Mouse (Mus musculus) ES-E14 (cell line): ENCODE measurements around the gene Pask. TPM values are rescaled to one million over a fixed set of nuclear protein-coding genes. Genes with fewer than 3 reads are reported as not detected.
A peak's percentile ranks its signal among the peaks of the same experiment; 100 is the strongest.

Source experiments
- DNase-seq: peaks from one replicate; pipeline ENCODE4 v3.0.0-alpha.2; 2013; ENCODE audit warnings: low read depth, low spot score
- H3K27ac ChIP-seq: 2 replicates; pipeline ENCODE4 v1.5.1; 2012; ENCODE audit warnings: low read depth, mild to moderate bottlenecking, low read length, moderate library complexity, mixed read lengths; ENCODE audit not compliant: poor library complexity, insufficient read depth, severe bottlenecking
- H3K36me3 ChIP-seq: 2 replicates; pipeline ENCODE4 v1.6.1; 2012; ENCODE audit warnings: mild to moderate bottlenecking, low read length, moderate library complexity, mixed read lengths; ENCODE audit not compliant: control insufficient read depth, poor library complexity, insufficient read depth, severe bottlenecking
- H3K4me1 ChIP-seq, 2 experiments: fragments of 150-350 bp in 1 of 2; sonication (generic) in 1 of 2; 2 replicates each; pipeline ENCODE4 v1.6.1; 2012; ENCODE audit warnings: low read length in 2 of 2, mild to moderate bottlenecking in 1 of 2, mixed read lengths in 1 of 2; ENCODE audit not compliant: control insufficient read depth in 2 of 2, insufficient read depth in 2 of 2, poor library complexity in 1 of 2
- H3K4me3 ChIP-seq, 2 experiments: fragments of 150-350 bp in 1 of 2; sonication (generic) in 1 of 2; 2 replicates each; pipeline ENCODE4 v1.5.1; 2012; ENCODE audit warnings: low read length in 2 of 2, low read depth in 1 of 2, mild to moderate bottlenecking in 1 of 2, mixed read lengths in 1 of 2; ENCODE audit not compliant: insufficient read depth in 1 of 2, poor library complexity in 1 of 2, severe bottlenecking in 1 of 2
- H3K9ac ChIP-seq: 2 replicates; pipeline ENCODE4 v1.6.1; 2012; ENCODE audit warnings: low read depth, mild to moderate bottlenecking, low read length, mixed read lengths; ENCODE audit not compliant: poor library complexity, insufficient read depth, severe bottlenecking
- H3K9me3 ChIP-seq: fragments of 150-350 bp; sonication (generic); 2 replicates; pipeline ENCODE4 v1.6.1; 2012; ENCODE audit warnings: low read depth, mild to moderate bottlenecking, low read length; ENCODE audit not compliant: control insufficient read depth, insufficient read depth
- CHD2 ChIP-seq: IDR thresholded peaks from 2 replicates; pipeline ENCODE4 v1.6.1; 2014; ENCODE audit warnings: mild to moderate bottlenecking, low read depth, low read length, inconsistent platforms
- HCFC1 ChIP-seq: IDR thresholded peaks from 2 replicates; pipeline ENCODE4 v1.6.1; 2012; ENCODE audit warnings: low read length, inconsistent platforms, borderline replicate concordance; ENCODE audit not compliant: insufficient read depth
- MAFK ChIP-seq: IDR thresholded peaks from 2 replicates; pipeline ENCODE4 v1.6.1; 2014; ENCODE audit warnings: mild to moderate bottlenecking, low read depth, low read length, inconsistent platforms; ENCODE audit not compliant: insufficient read depth
- ZC3H11A ChIP-seq: IDR thresholded peaks from 2 replicates; pipeline ENCODE4 v1.6.1; 2012; ENCODE audit warnings: low read depth, mild to moderate bottlenecking, inconsistent platforms, low read length, borderline replicate concordance
- ZNF384 ChIP-seq: IDR thresholded peaks from 2 replicates; pipeline ENCODE4 v1.6.1; 2012; ENCODE audit warnings: low read depth, low read length, inconsistent platforms
- in situ Hi-C, 2 experiments: fragments of 600-800 bp; cut with MboI; formaldehyde crosslinking; loops; one replicate each; pipeline ENCODE4 v1.15.1; 2025; ENCODE audit warnings: low sequenced_read_pairs in 2 of 2, inconsistent platforms in 1 of 2; ENCODE audit not compliant: unreplicated experiment in 2 of 2
- total RNA-seq: library from RNA; depleted of rRNA; stranded (reverse); fragments of 300-350 nt; gene quantifications from 2 replicates; pipeline ENCODE4 v1.2.3, GENCODE M21; 2012

Pask gene
- total RNA-seq, 1 experiment = 34.4 TPM

DNA sequence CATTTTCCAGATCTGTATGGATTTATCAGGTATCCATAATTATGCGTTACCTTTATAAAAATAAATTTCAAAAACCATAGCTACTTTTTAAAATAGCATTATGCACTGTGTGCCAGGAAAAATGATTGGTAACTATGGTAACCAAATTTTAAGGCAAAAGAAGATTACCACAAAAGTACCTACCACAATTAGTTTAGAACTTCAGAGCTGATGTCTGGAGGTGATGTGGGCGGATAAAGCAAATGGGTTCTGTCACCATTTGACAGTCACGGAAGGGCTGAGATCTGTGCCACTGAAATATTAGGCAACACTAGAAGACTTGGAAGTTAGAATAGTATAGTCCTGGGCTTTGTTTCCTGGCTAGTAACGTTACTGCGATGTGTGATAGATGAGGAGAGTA lies 3.9 kb upstream of the Pask start:
- DNase-seq = no peak
- Histone ChIP-seq H3K4me1 (peaks cover 0 to 2% of the 10 kb centered on the region in 2 experiments; a peak in 1 of 4 replicates), H3K9ac (no peak overlapping the region), H3K36me3 (peaks cover 20% of the 10 kb centered on the region; the same call in 1 of the 2 replicates), H3K27ac (no peak overlapping the region), H3K4me3 (no peak overlapping the region), H3K9me3 (no peaks in the 10 kb centered on the region)
- in situ Hi-C loops = no loop called here
- TF ChIP-seq MAFK (no peak), ZC3H11A (no peak), CHD2 (no peak), ZNF384 (no peak), HCFC1 (no peak)

DNA sequence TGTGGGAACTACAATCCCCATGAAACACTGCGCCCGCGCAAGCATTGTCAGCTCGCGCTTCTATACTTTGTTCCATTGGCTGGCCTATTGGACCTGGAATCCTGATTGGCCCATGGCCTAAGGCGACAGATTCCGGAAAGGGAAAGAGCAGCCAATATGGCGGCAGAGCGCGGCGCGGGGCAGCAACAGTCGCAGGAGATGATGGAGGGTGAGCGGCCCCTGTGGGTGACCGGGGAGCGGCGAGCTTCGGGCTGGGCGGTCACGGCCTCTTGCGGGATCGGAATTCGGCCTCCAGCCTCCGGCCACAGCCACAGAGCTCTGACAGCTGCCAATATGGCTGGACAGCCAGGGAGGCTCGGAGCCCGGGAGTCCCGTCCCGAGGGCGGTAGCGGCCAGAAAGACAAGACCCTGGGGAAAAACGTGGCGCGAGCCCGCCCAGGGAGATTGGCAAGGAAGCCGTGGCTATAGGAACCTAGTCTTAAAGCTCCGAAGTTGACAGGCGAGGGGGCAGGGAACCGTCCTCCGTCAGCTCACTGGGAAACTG lies 294 bp upstream of the Pask start:
- in situ Hi-C loops = no loop called here
- H3K27ac ChIP-seq = no peak overlapping the region

DNA sequence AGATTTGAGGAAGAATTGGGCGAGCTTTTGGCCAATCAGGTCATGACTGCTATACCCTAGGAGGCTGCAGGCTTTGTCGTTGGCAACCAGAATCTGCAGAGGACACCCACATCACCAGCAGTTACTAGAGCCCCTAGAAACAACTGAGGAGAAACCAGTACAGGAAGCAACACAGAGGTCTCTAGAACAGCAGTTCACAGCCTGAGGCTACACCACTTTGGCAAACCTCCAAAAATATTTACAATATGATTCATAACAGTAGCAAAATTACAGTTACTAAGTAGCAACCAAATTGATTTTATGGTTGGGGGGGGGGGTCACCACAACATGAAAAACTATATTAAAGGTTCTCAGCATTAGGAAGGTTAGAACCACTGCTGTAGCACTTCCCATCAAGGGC lies 8.7 kb downstream of the Pask start:
- Histone ChIP-seq H3K4me1 (no peaks in the 10 kb centered on the region; a peak in 1 of 4 replicates), H3K9ac (no peak overlapping the region), H3K9me3 (no peaks in the 10 kb centered on the region), H3K36me3 (peaks cover 19% of the 10 kb centered on the region), H3K4me3 (no peak overlapping the region), H3K27ac (peak overlapping the region; percentile 42; the same call in 1 of the 2 replicates)
- TF ChIP-seq ZNF384 = no peak
- TF ChIP-seq HCFC1 = no peak
- no peak for TF ChIP-seq ZC3H11A
- no peak for TF ChIP-seq MAFK
- TF ChIP-seq CHD2 = no peak
- DNase-seq = no peak
- in situ Hi-C loops = no loop called here

More for the DNA sequence above, 294 bp upstream of the Pask start:
- H3K4me3 ChIP-seq = peak overlapping the region; percentile 76 to 99
- DNase-seq = peak; percentile 95
- TF ChIP-seq HCFC1 = peak; percentile 92
- peak; percentile 51; the same call in 1 of the 2 replicates for TF ChIP-seq CHD2
- no peak for TF ChIP-seq ZNF384
- H3K9ac ChIP-seq = peak overlapping the region; percentile 94
- peaks cover 6% of the 10 kb centered on the region; the same call in 1 of the 2 replicates for H3K36me3 ChIP-seq
- H3K9me3 ChIP-seq = no peaks in the 10 kb centered on the region
- H3K4me1 ChIP-seq = peaks cover 0 to 2% of the 10 kb centered on the region in 2 experiments; a peak in 1 of 4 replicates

DNA sequence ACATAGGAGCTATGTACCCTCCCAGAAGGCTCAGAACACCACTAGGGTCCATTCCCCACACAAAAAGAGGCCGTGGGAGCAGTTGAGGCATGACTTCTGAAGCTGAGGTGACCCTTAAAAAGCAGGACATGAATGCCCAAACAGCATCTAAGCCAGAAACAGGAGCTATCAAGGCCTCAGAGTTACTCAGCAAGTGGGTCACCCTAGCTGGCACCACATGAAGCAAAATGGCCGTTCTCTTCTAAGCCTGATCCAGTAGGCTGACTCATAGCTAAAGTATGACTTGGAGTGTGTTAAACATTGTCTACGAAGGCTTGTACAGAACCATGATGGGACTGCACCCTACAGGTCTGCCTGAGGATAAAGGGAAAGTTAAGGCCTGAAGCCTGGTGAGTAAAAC lies 16.8 kb downstream of the Pask start:
- H3K9me3 ChIP-seq = no peaks in the 10 kb centered on the region
- H3K4me1 ChIP-seq = no peaks in the 10 kb centered on the region
- no peak for DNase-seq
- H3K4me3 ChIP-seq = no peak overlapping the region
- H3K27ac ChIP-seq = no peak overlapping the region
- H3K36me3 ChIP-seq = peaks cover 43% of the 10 kb centered on the region
- in situ Hi-C loops = no loop called here
- no peak for TF ChIP-seq HCFC1
- TF ChIP-seq ZNF384 = no peak
- no peak for TF ChIP-seq ZC3H11A
- no peak for TF ChIP-seq CHD2
- no peak for TF ChIP-seq MAFK
- no peak overlapping the region for H3K9ac ChIP-seq

DNA sequence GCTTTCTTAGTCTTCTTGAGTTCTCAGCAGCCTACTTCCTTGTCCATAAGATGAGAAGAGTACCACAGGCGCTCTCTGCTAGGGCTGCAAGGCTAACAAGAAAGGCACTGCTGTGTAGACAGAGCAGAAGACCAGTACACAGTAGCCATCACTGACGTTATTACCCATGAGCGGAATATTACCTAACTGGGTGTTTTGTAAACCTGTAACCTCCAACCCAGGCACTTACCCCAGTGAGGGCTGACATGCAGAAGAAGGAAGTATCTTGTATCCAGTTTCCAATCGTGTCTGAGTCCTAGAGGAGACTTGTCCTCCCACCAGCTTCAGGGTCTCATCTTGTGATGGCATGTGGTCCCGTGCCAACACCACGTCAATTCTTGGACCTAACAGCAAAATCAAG lies 19.3 kb downstream of the Pask start:
- Histone ChIP-seq H3K27ac (no peak overlapping the region), H3K4me3 (no peak overlapping the region), H3K36me3 (peaks cover 57% of the 10 kb centered on the region), H3K9ac (no peak overlapping the region), H3K9me3 (no peaks in the 10 kb centered on the region), H3K4me1 (no peaks in the 10 kb centered on the region)
- DNase-seq = no peak
- TF ChIP-seq HCFC1 = no peak
- TF ChIP-seq MAFK = no peak
- no peak for TF ChIP-seq ZC3H11A
- no peak for TF ChIP-seq CHD2
- TF ChIP-seq ZNF384 = no peak
- in situ Hi-C loops = no loop called here
